Mouse (Mus musculus): ENCODE measurements around the gene Slco1a6.
A peak's percentile ranks its signal among the peaks of the same experiment; 100 is the strongest.

Gene Slco1a6

GRCm38 (mm10) chr6:142040306-142041175, 167.8 kb downstream of the Slco1a6 start:
- DNase-seq (ENCODE audit: low spot score in 2 of 2) = peak; percentile 46 to 55

- DNase-seq (ENCODE audit: low spot score in 2 of 2) = no peak
Observed at GRCm38 (mm10) chr6:142035771-142036170, 172.6 kb downstream of the Slco1a6 start.

Measured in right cerebral cortex, postnatal 10 days (tissue).